Mouse (Mus musculus) embryonic facial prominence, embryonic 11.5 days (tissue): ENCODE results near the gene Klf12. TPM values are rescaled to one million over a fixed set of nuclear protein-coding genes. Genes with fewer than 3 reads are reported as not detected.
A peak's percentile ranks its signal among the peaks of the same experiment; 100 is the strongest.

Experiments
- ATAC-seq: fragments of 200-750 bp; cut with Nextera tagmentation; replicated peaks from 2 replicates; pipeline ENCODE4 v1.8.0; 2017; ENCODE audit warnings: low read depth; ENCODE audit not compliant: insufficient number of reproducible peaks, low FRiP score, low TSS enrichment
- DNase-seq: peaks from one replicate; pipeline ENCODE4 v3.0.0-alpha.2; 2015; ENCODE audit warnings: low spot score
- H3K27ac ChIP-seq: fragments of 300-500 bp; sonication (generic); replicated peaks from 2 replicates; pipeline ENCODE4 v1.5.1; 2014; ENCODE audit warnings: mild to moderate bottlenecking, low read depth, low read length, control low read depth
- H3K27me3 ChIP-seq: fragments of 300-500 bp; sonication (generic); 2 replicates; pipeline ENCODE4 v1.6.1; 2014; ENCODE audit warnings: mild to moderate bottlenecking, low read length, moderate library complexity, mixed read lengths; ENCODE audit not compliant: control insufficient read depth, insufficient read depth
- H3K36me3 ChIP-seq: fragments of 300-500 bp; sonication (generic); replicated peaks from 2 replicates; pipeline ENCODE4 v1.6.1; 2014; ENCODE audit warnings: low read depth, mild to moderate bottlenecking, low read length, moderate library complexity, mixed read lengths; ENCODE audit not compliant: control insufficient read depth, insufficient read depth
- H3K4me1 ChIP-seq: fragments of 300-500 bp; sonication (generic); 2 replicates; pipeline ENCODE4 v1.6.1; 2014; ENCODE audit warnings: low read length, mixed read lengths; ENCODE audit not compliant: control insufficient read depth, insufficient read depth
- H3K4me2 ChIP-seq: fragments of 300-500 bp; sonication (generic); 2 replicates; pipeline ENCODE4 v1.6.1; 2014; ENCODE audit warnings: low read depth, mild to moderate bottlenecking, control low read depth, low read length, moderate library complexity
- H3K4me3 ChIP-seq: fragments of 300-500 bp; sonication (generic); 2 replicates; pipeline ENCODE4 v1.5.1; 2014; ENCODE audit warnings: low read depth, low read length, control low read depth
- H3K9ac ChIP-seq: fragments of 300-500 bp; sonication (generic); replicated peaks from 2 replicates; pipeline ENCODE4 v1.6.1; 2014; ENCODE audit warnings: mild to moderate bottlenecking, control low read depth, low read length
- H3K9me3 ChIP-seq: fragments of 300-500 bp; sonication (generic); replicated peaks from 2 replicates; pipeline ENCODE4 v1.6.1; 2016; ENCODE audit warnings: mild to moderate bottlenecking, low read length, inconsistent platforms, mixed read lengths; ENCODE audit not compliant: control insufficient read depth
- WGBS: fragments of 180-500 bp; shearing (Covaris S2); extraction: QIAGEN DNeasy Blood & Tissue Kit; methylation state at CpG from one replicate; pipeline ENCODE4 v1.1.7; 2014; 5-methylcytosine and 5-hydroxymethylcytosine counted together
- polyA plus RNA-seq: library from polyadenylated mRNA; unstranded; fragments of >200 nt; fragmentation: Nextera tagmentation; extraction: Ambion mirVana; gene quantifications from 2 replicates; pipeline ENCODE4 v1.2.1, GENCODE M21; 2014

Klf12 gene
- 22.2 and 22.6 TPM in 2 replicates for polyA plus RNA-seq

- peak within 1 kb of the TSS; percentile 79 for H3K4me2 ChIP-seq
- peak within 1 kb of the TSS; percentile 55 for H3K4me3 ChIP-seq
- no peaks in the 10 kb centered on the region for H3K4me1 ChIP-seq
- under 1% methylated on average over 27 of the region's 40 CpGs for WGBS
- H3K27me3 ChIP-seq, result no peaks in the 10 kb centered on the region
- H3K36me3 ChIP-seq, result no peaks in the 10 kb centered on the region
- H3K27ac ChIP-seq, result peak within 1 kb of the TSS; percentile 90
- H3K9me3 ChIP-seq, result no peaks in the 10 kb centered on the region
- H3K9ac ChIP-seq, result peak within 1 kb of the TSS; percentile 71
- ATAC-seq, result peak; percentile 89
- peak; percentile 94 for DNase-seq
Measured at GRCm38 (mm10) chr14:100284119-100284860, at the start of gene Klf12. Gene Klf12, minus strand, starts transcription at chr14:100284679.

- no peak for DNase-seq
- Histone ChIP-seq H3K4me1 (no peaks in the 10 kb centered on the region), H3K4me2 (no peak overlapping the region), H3K9ac (no peak overlapping the region), H3K36me3 (no peaks in the 10 kb centered on the region), H3K27ac (no peak overlapping the region), H3K27me3 (no peaks in the 10 kb centered on the region), H3K9me3 (no peaks in the 10 kb centered on the region), H3K4me3 (no peak overlapping the region)
- no peak for ATAC-seq
- 80% methylated on average over 2 of the region's 2 CpGs for WGBS
Measured at GRCm38 (mm10) chr14:100333369-100333768, 48.9 kb upstream of the Klf12 start.

DNA sequence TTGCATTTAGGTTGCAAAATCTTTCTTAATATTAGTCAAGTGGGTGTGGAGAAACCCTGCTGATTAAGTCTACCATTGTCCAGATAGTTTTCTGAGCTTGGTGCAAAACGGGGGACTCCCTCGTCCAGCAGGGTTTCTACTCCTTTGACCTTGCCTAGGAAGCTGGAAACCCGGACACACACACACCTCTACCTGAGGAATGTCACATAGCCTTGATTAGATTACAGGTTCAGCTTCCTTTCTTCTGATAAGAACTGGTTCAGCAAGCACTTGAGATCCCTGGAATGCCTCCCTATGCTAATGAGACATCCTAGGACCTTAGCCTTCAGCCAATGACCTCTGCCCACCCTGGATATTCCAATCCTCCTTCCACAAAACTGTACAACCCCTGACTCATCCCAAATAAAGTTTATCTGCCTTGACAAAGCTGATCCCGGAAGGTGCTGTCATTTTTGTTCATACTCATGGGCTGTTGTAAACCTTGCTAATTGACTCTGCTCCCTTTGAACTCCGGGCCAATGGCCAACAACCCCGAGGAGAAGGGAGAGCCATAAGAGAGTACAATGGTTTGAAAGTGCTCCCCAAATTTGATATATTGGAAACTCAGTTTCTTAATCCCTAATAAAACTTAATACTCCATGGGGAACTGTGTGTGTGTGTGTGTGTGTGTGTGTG is 44.3 kb upstream of the Klf12 start:
- Histone ChIP-seq H3K4me1 (no peaks in the 10 kb centered on the region), H3K4me2 (no peak overlapping the region), H3K27me3 (no peaks in the 10 kb centered on the region), H3K36me3 (no peaks in the 10 kb centered on the region), H3K4me3 (no peak overlapping the region), H3K9me3 (no peaks in the 10 kb centered on the region), H3K27ac (no peak overlapping the region), H3K9ac (no peak overlapping the region)
- ATAC-seq (no peak), DNase-seq (no peak)
- 79% methylated on average over 6 of the region's 6 CpGs for WGBS

- Histone ChIP-seq H3K9ac (no peak overlapping the region), H3K4me3 (no peak overlapping the region), H3K27me3 (no peaks in the 10 kb centered on the region), H3K36me3 (no peaks in the 10 kb centered on the region), H3K4me1 (no peaks in the 10 kb centered on the region), H3K9me3 (no peaks in the 10 kb centered on the region), H3K27ac (no peak overlapping the region), H3K4me2 (no peak overlapping the region)
- no peak for DNase-seq
- no peak for ATAC-seq
- 53% methylated on average over 7 of the region's 7 CpGs for WGBS
Measured at GRCm38 (mm10) chr14:100324303-100324702, 39.8 kb upstream of the Klf12 start.

DNA sequence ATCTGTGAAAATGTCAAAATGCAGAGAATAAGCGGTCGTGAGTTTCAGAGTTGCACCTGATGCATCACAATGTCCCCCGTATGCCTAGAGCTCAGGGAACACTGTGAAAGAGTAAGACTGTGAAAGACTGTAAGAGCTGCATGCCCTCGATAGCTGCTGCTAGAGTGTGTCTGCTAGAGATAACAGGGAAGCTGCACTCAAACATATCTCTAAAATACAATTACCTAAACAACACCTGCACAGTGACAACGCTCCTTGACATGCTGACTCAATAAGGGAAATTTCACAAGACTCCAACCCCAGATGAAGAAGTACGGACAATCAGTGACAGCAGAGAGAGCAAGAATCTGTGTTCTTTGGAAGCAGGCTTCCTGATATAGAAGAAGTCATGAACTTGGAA is 37.5 kb upstream of the Klf12 start:
- Histone ChIP-seq H3K9ac (no peak overlapping the region), H3K4me2 (no peak overlapping the region), H3K4me1 (no peaks in the 10 kb centered on the region), H3K9me3 (no peaks in the 10 kb centered on the region), H3K4me3 (no peak overlapping the region), H3K27me3 (no peaks in the 10 kb centered on the region), H3K36me3 (no peaks in the 10 kb centered on the region), H3K27ac (no peak overlapping the region)
- ATAC-seq (no peak), DNase-seq (no peak)
- WGBS, result 97% methylated on average over 6 of the region's 6 CpGs

DNA sequence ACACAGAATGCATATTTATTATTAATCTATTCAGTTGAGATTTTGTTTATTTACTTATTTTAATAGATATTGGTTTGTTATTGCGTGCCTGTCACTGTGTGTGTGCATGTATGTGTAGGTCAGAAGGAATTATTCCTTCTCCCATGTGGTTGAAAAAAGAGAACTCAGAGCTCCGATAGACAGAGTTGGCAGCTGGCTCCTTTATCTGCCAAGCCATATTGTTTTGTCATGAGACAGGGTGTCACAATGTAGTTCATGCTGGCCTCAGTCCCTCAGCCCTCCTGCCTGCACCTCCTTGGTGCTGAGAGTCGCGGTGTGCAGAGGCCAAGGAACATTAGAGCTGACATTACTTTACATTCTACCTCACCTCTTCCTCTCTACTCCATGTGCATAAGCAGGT is 32.3 kb upstream of the Klf12 start:
- Histone ChIP-seq H3K4me1 (no peaks in the 10 kb centered on the region), H3K9ac (no peak overlapping the region), H3K4me2 (no peak overlapping the region), H3K27me3 (no peaks in the 10 kb centered on the region), H3K36me3 (no peaks in the 10 kb centered on the region), H3K9me3 (no peaks in the 10 kb centered on the region), H3K4me3 (no peak overlapping the region), H3K27ac (no peak overlapping the region)
- no peak for DNase-seq
- no peak for ATAC-seq
- WGBS, result 82% methylated on average over 4 of the region's 4 CpGs

- H3K36me3 ChIP-seq, result no peaks in the 10 kb centered on the region
- no peak overlapping the region for H3K4me2 ChIP-seq
- no peaks in the 10 kb centered on the region for H3K4me1 ChIP-seq
- H3K9ac ChIP-seq, result no peak overlapping the region
- H3K9me3 ChIP-seq, result no peaks in the 10 kb centered on the region
- H3K27ac ChIP-seq, result no peak overlapping the region
- H3K27me3 ChIP-seq, result no peaks in the 10 kb centered on the region
- ATAC-seq, result 0 out of 2 replicates have a peak, but pooled peaks have one; percentile 44
- 64% methylated on average over 4 of the region's 4 CpGs for WGBS
- DNase-seq, result no peak
- H3K4me3 ChIP-seq, result no peak overlapping the region
Measured at GRCm38 (mm10) chr14:100314099-100314498, 29.6 kb upstream of the Klf12 start.

GRCm38 (mm10) chr14:100300905-100301304 is 16.4 kb upstream of the Klf12 start:
- Histone ChIP-seq H3K4me3 (no peak overlapping the region), H3K4me2 (no peak overlapping the region), H3K36me3 (no peaks in the 10 kb centered on the region), H3K27me3 (no peaks in the 10 kb centered on the region), H3K9me3 (no peaks in the 10 kb centered on the region), H3K9ac (no peak overlapping the region), H3K4me1 (no peaks in the 10 kb centered on the region), H3K27ac (no peak overlapping the region)
- 68% methylated on average over 1 of the region's 1 CpGs for WGBS
- ATAC-seq (no peak), DNase-seq (no peak)
